Comparison of ENCODE assay signal across 17 mouse cellular contexts in genomic region chr3:153458593-153458992, GRCm38 (mm10).
DNase-seq lines count a peak whose midpoint lies in the region; ATAC-seq and TF ChIP-seq lines count a peak whose summit lies in the region.
"Had no signal": no experiment of that assay in that cellular context is flagged by ENCODE, and none has a peak within 500 bp of the region (broad histone marks: within the 10 kb centered on the region; RNA-seq: fewer than 3 reads in every experiment).

No protein-coding gene starts in this region.

- H3K9ac ChIP-seq in forebrain, embryonic 13.5 days, result no peak overlapping the region
- no peak overlapping the region for H3K9ac ChIP-seq in forebrain, embryonic 16.5 days (replicated peaks; ENCODE audit: low read depth, low read length)
- no peak overlapping the region for H3K9ac ChIP-seq in midbrain, embryonic 15.5 days
- H3K9ac ChIP-seq: heart, embryonic 12.5 days; liver, postnatal 0 days had no signal

- peak; percentile 5 for DNase-seq in kidney, adult 2 months
- DNase-seq in kidney, postnatal 25 days, result no peak
- peak; percentile 34 for DNase-seq in ES-CJ7 (ENCODE audit: low read depth, low spot score)
- DNase-seq in thymus, postnatal 36 days, result no peak
- DNase-seq: adrenal gland, postnatal 25 days; kidney, adult 18-20 months; kidney, postnatal 10 days; liver, postnatal 0 days; lung, postnatal 14 days had no signal

- no peak overlapping the region for H3K4me3 ChIP-seq in forebrain, embryonic 13.5 days
- H3K4me3 ChIP-seq in forebrain, embryonic 16.5 days (replicated peaks; ENCODE audit: low read length), result no peak overlapping the region
- no peak overlapping the region for H3K4me3 ChIP-seq in kidney, adult 2 months (ENCODE audit: insufficient read depth, low read depth, low read length)
- H3K4me3 ChIP-seq in midbrain, embryonic 15.5 days, result no peak overlapping the region
- H3K4me3 ChIP-seq: embryonic facial prominence, embryonic 10.5 days; heart, embryonic 12.5 days; limb, embryonic 10.5 days had no signal

- 83% methylated on average over 3 of the region's 3 CpGs for WGBS in forebrain, embryonic 13.5 days
- WGBS in forebrain, embryonic 16.5 days, result 75% methylated on average over 3 of the region's 3 CpGs
- WGBS in kidney, adult 2 months, result 82% methylated on average over 3 of the region's 3 CpGs
- 78% methylated on average over 3 of the region's 3 CpGs for WGBS in midbrain, embryonic 15.5 days

- H3K27ac ChIP-seq in forebrain, embryonic 13.5 days, result no peak overlapping the region
- no peak overlapping the region for H3K27ac ChIP-seq in forebrain, embryonic 16.5 days (ENCODE audit: low read length)
- no peak overlapping the region for H3K27ac ChIP-seq in kidney, adult 2 months (ENCODE audit: insufficient read depth, low read depth, low read length)
- 0 out of 2 replicates have a peak overlapping the region, but pooled peaks have one; percentile 53 for H3K27ac ChIP-seq in midbrain, embryonic 15.5 days
- H3K27ac ChIP-seq: embryonic facial prominence, embryonic 10.5 days; limb, embryonic 10.5 days had no signal

- no peaks in the 10 kb centered on the region for H3K9me3 ChIP-seq in forebrain, embryonic 13.5 days (replicated peaks)
- H3K9me3 ChIP-seq in forebrain, embryonic 16.5 days (ENCODE audit: control insufficient read depth, low read length), result 0 out of 2 replicates have a peak, but pooled peaks cover 3% of the 10 kb centered on the region
- H3K9me3 ChIP-seq in midbrain, embryonic 15.5 days, result no peaks in the 10 kb centered on the region
- H3K9me3 ChIP-seq: G1E; limb, embryonic 10.5 days had no signal

- no peak overlapping the region for H3K4me2 ChIP-seq in forebrain, embryonic 13.5 days
- no peak overlapping the region for H3K4me2 ChIP-seq in forebrain, embryonic 16.5 days (ENCODE audit: low read length)
- no peak overlapping the region for H3K4me2 ChIP-seq in midbrain, embryonic 15.5 days
- H3K4me2 ChIP-seq: heart, embryonic 12.5 days had no signal

- no peaks in the 10 kb centered on the region for H3K27me3 ChIP-seq in forebrain, embryonic 13.5 days
- H3K27me3 ChIP-seq in forebrain, embryonic 16.5 days (replicated peaks; ENCODE audit: control insufficient read depth, insufficient read depth, low read length), result no peaks in the 10 kb centered on the region
- H3K27me3 ChIP-seq in kidney, adult 2 months (replicated peaks; ENCODE audit: control insufficient read depth, insufficient read depth, low read length), result no peaks in the 10 kb centered on the region
- no peaks in the 10 kb centered on the region for H3K27me3 ChIP-seq in midbrain, embryonic 15.5 days (replicated peaks)
- H3K27me3 ChIP-seq: heart, embryonic 12.5 days had no signal

- no peak for TF ChIP-seq POLR2A in kidney, adult 2 months (IDR thresholded peaks at IDR 0.05; ENCODE audit: low read depth, low read length)

- no peak for TF ChIP-seq CTCF in kidney, adult 2 months (conservative IDR thresholded peaks at IDR 0.05; ENCODE audit: insufficient read depth, insufficient read length, low read depth, low read length)

- ATAC-seq in forebrain, embryonic 13.5 days, result 0 out of 2 replicates have a peak, but pooled peaks have one; percentile 34
- ATAC-seq in forebrain, embryonic 16.5 days, result no peak; the same call in 1 of the 2 replicates
- peak; percentile 53; the same call in 1 of the 2 replicates for ATAC-seq in midbrain, embryonic 15.5 days (replicated peaks)
- ATAC-seq: CD4-positive, CD25-positive, alpha-beta regulatory T cell, adult 4 months; liver, postnatal 0 days had no signal

- H3K4me1 ChIP-seq in forebrain, embryonic 13.5 days, result peaks cover 13% of the 10 kb centered on the region
- peaks cover 12% of the 10 kb centered on the region for H3K4me1 ChIP-seq in forebrain, embryonic 16.5 days (replicated peaks; ENCODE audit: control insufficient read depth, insufficient read depth, low read length)
- H3K4me1 ChIP-seq in kidney, adult 2 months (ENCODE audit: control insufficient read depth, insufficient read depth, low read length), result no peaks in the 10 kb centered on the region
- no peaks in the 10 kb centered on the region; the same call in 1 of the 2 replicates for H3K4me1 ChIP-seq in midbrain, embryonic 15.5 days
- H3K4me1 ChIP-seq: embryonic facial prominence, embryonic 10.5 days; heart, embryonic 12.5 days; limb, embryonic 10.5 days had no signal

- H3K36me3 ChIP-seq in forebrain, embryonic 13.5 days (ENCODE audit: poor library complexity, severe bottlenecking), result no peaks in the 10 kb centered on the region
- H3K36me3 ChIP-seq in forebrain, embryonic 16.5 days (ENCODE audit: control insufficient read depth, insufficient read depth), result no peaks in the 10 kb centered on the region
- no peaks in the 10 kb centered on the region for H3K36me3 ChIP-seq in kidney, adult 2 months (ENCODE audit: control insufficient read depth, insufficient read depth, low read length)
- H3K36me3 ChIP-seq in midbrain, embryonic 15.5 days (replicated peaks), result no peaks in the 10 kb centered on the region

Comparison
In these comparisons a context has a peak if more than half of its experiments do, and no peak if none do; other contexts are left out.
1. DNase-seq: peak in kidney, adult 2 months (single experiment) and ES-CJ7 (single experiment); none in kidney, postnatal 25 days (0 of 2) and thymus, postnatal 36 days (0 of 2).